Mouse (Mus musculus): ENCODE measurements around the gene Ncl.

- TF ChIP-seq CTCF (IDR thresholded peaks at IDR 0.05; ENCODE audit: low read depth): no peak
- TF ChIP-seq EP300 (IDR thresholded peaks at IDR 0.05; ENCODE audit: low read depth): no peak
Observed at GRCm38 (mm10) chr1:86310536-86311310, 48.5 kb downstream of the Ncl start.

Data from liver, postnatal 0 days (tissue).